Mouse (Mus musculus) neutrophil, adult 5-6 weeks (primary cell): ENCODE measurements around the gene Scg2. TPM values are rescaled to one million over a fixed set of nuclear protein-coding genes. Genes with fewer than 3 reads are reported as not detected.

Source experiments
- total RNA-seq: library from RNA; stranded (forward); fragments of 200-1000 nt; gene quantifications from 2 replicates; pipeline ENCODE4 v1.2.3, GENCODE M21; 2017

The Scg2 gene
- total RNA-seq, 1 experiment from 2014 or later: not detected

Other genes starting within 250 kb of the Scg2 start
- 11.8 and 16.4 TPM in 2 replicates for gene Ap1s3, start 231.9 kb upstream of the Scg2 start, total RNA-seq